Mouse (Mus musculus): ENCODE measurements around the gene Ifnar1. TPM values are rescaled to one million over a fixed set of nuclear protein-coding genes. Genes with fewer than 3 reads are reported as not detected.

Ifnar1 gene
- total RNA-seq, 1 experiment from 2014 or later: 43.3 TPM

Other genes starting within 250 kb of the Ifnar1 start
- gene Olig1, start 215.5 kb upstream of the Ifnar1 start, total RNA-seq (2017): not detected in 2 replicates
- 88.3 and 115 TPM in 2 replicates for gene Ifnar2, start 112.5 kb upstream of the Ifnar1 start, total RNA-seq (2017)
- gene Gm21970, start 93.5 kb upstream of the Ifnar1 start, total RNA-seq (2017): not detected in 2 replicates
- 34.8 and 53.2 TPM in 2 replicates for gene Il10rb, start 79.1 kb upstream of the Ifnar1 start, total RNA-seq (2017)
- 6.1 and 6.7 TPM in 2 replicates for gene Ifngr2, start 61.8 kb downstream of the Ifnar1 start, total RNA-seq (2017)
- gene Tmem50b, start 112.6 kb downstream of the Ifnar1 start, total RNA-seq (2017): 8.6 and 12.7 TPM in 2 replicates
- gene Dnajc28, start 133.8 kb downstream of the Ifnar1 start, total RNA-seq (2017): 7.4 and 12.7 TPM in 2 replicates
- gene Gart, start 161.7 kb downstream of the Ifnar1 start, total RNA-seq (2017): 233 and 304 TPM in 2 replicates
- gene Son, start 162.3 kb downstream of the Ifnar1 start, total RNA-seq (2017): 241 and 272 TPM in 2 replicates
- gene Donson, start 203.5 kb downstream of the Ifnar1 start, total RNA-seq (2017): 28.7 and 70.0 TPM in 2 replicates
- 93.2 and 100 TPM in 2 replicates for gene Cryzl1, start 243.7 kb downstream of the Ifnar1 start, total RNA-seq (2017)
- 10.7 and 16.6 TPM in 2 replicates for gene Itsn1, start 244.0 kb downstream of the Ifnar1 start, total RNA-seq (2017)

Measured in common myeloid progenitor, adult 5-6 weeks (primary cell).